Mouse (Mus musculus) erythroblast, embryonic 14.5 days (primary cell): ENCODE data around the gene C2cd3.

Experiments used
- GATA1 ChIP-seq: IDR thresholded peaks from 2 replicates; pipeline ENCODE4 v1.6.1; 2012; ENCODE audit warnings: low read length, inconsistent platforms, mixed read lengths
- TAL1 ChIP-seq: IDR thresholded peaks from 3 replicates; pipeline ENCODE4 v1.6.1; 2012; ENCODE audit warnings: low read length, inconsistent platforms, mixed read lengths

GRCm38 (mm10) chr7:100479100-100479822, 107.2 kb downstream of the C2cd3 start:
- TF ChIP-seq TAL1 = no peak
- TF ChIP-seq GATA1 = no peak
